Mouse (Mus musculus): ENCODE measurements around the gene Fgfr2. TPM values are rescaled to one million over a fixed set of nuclear protein-coding genes. Genes with fewer than 3 reads are reported as not detected.
A peak's percentile ranks its signal among the peaks of the same experiment; 100 is the strongest.

Fgfr2 gene
- polyA plus RNA-seq, 1 experiment from 2014 or later: 92.5 TPM

GRCm38 (mm10) chr7:131722316-131722715 is 1400.8 kb downstream of the Fgfr2 start:
- Histone ChIP-seq H3K27ac (no peak overlapping the region), H3K4me3 (no peak overlapping the region), H3K27me3 (ENCODE audit: insufficient read depth, poor library complexity, severe bottlenecking) (peaks cover 65% of the 10 kb centered on the region), H3K36me3 (no peaks in the 10 kb centered on the region), H3K4me1 (replicated peaks) (peaks cover 24% of the 10 kb centered on the region), H3K9me3 (no peaks in the 10 kb centered on the region)
- no peak for DNase-seq (ENCODE audit: low spot score)
- WGBS: 55% methylated on average over 4 of the region's 4 CpGs

- no peaks in the 10 kb centered on the region for H3K36me3 ChIP-seq
- H3K9me3 ChIP-seq: no peaks in the 10 kb centered on the region
- H3K4me1 ChIP-seq (replicated peaks): peaks cover 32% of the 10 kb centered on the region
- no peak overlapping the region for H3K4me3 ChIP-seq
- H3K27ac ChIP-seq: no peak overlapping the region
- H3K27me3 ChIP-seq (ENCODE audit: insufficient read depth, poor library complexity, severe bottlenecking): peaks cover 62% of the 10 kb centered on the region
- no peak for DNase-seq (ENCODE audit: low spot score)
- 16% methylated on average over 3 of the region's 3 CpGs for WGBS
Observed at GRCm38 (mm10) chr7:131718280-131718679, 1404.9 kb downstream of the Fgfr2 start.

DNA sequence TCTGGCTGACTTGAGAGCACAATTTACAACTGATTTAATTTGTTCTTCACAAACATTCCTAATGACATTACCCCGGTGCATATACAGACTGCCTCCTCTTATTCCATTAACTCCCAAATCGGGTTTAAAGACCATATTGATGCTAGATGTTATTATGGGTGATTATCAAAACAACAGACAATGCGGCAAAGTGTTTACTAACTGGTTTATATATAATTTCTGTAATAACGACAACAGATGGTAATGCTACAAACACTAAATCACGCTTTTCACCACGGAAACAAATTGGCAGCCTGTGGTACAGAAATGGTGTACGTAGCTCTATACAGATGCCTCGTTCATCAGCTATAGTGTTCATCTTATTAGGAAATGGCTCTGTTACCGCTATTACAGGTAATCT is 1410.1 kb downstream of the Fgfr2 start:
- no peak for DNase-seq (ENCODE audit: low spot score)
- no peaks in the 10 kb centered on the region for H3K9me3 ChIP-seq
- H3K27me3 ChIP-seq (ENCODE audit: insufficient read depth, poor library complexity, severe bottlenecking): peaks cover 33% of the 10 kb centered on the region
- WGBS: 91% methylated on average over 9 of the region's 9 CpGs
- peaks cover 25% of the 10 kb centered on the region for H3K4me1 ChIP-seq (replicated peaks)
- no peak overlapping the region for H3K4me3 ChIP-seq
- H3K36me3 ChIP-seq: no peaks in the 10 kb centered on the region
- no peak overlapping the region for H3K27ac ChIP-seq

GRCm38 (mm10) chr7:131696889-131697288 is 1426.3 kb downstream of the Fgfr2 start:
- H3K36me3 ChIP-seq: no peaks in the 10 kb centered on the region
- peak; percentile 57 for DNase-seq (ENCODE audit: low spot score)
- WGBS: 11% methylated on average over 3 of the region's 3 CpGs

GRCm38 (mm10) chr7:131687324-131687723 is 1435.8 kb downstream of the Fgfr2 start:
- no peaks in the 10 kb centered on the region for H3K27me3 ChIP-seq (ENCODE audit: insufficient read depth, poor library complexity, severe bottlenecking)
- no peak overlapping the region for H3K27ac ChIP-seq
- no peak overlapping the region for H3K4me3 ChIP-seq
- WGBS: 89% methylated on average over 1 of the region's 1 CpGs
- no peaks in the 10 kb centered on the region for H3K9me3 ChIP-seq
- DNase-seq (ENCODE audit: low spot score): no peak
- no peaks in the 10 kb centered on the region for H3K36me3 ChIP-seq
- H3K4me1 ChIP-seq (replicated peaks): no peaks in the 10 kb centered on the region

More at GRCm38 (mm10) chr7:131696889-131697288, 1426.3 kb downstream of the Fgfr2 start:
- H3K27ac ChIP-seq: no peak overlapping the region
- no peaks in the 10 kb centered on the region for H3K27me3 ChIP-seq (ENCODE audit: insufficient read depth, poor library complexity, severe bottlenecking)
- peaks cover 13% of the 10 kb centered on the region for H3K4me1 ChIP-seq (replicated peaks)
- H3K4me3 ChIP-seq: no peak overlapping the region
- no peaks in the 10 kb centered on the region for H3K9me3 ChIP-seq

DNA sequence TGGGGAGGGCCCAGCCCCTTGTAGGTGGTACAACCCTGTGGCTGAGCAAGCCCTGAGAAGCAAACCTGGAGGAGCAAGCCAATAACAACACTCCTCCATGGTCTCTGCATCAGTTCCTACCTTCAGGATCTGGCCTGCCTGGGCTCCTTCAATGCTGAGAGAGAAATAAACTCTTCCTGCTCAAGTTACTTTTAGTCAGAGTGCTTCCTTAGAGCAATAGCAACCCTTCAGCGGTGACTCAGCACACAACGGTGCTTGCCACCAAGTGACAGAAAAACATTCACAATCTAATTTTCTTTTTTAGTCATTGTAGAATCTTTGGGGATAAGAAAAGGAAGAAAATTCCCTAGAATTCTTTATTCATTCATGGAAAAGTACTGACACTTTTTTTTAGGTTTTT is 1446.0 kb downstream of the Fgfr2 start:
- Histone ChIP-seq H3K4me3 (no peak overlapping the region), H3K9me3 (no peaks in the 10 kb centered on the region), H3K27ac (no peak overlapping the region), H3K27me3 (ENCODE audit: insufficient read depth, poor library complexity, severe bottlenecking) (peaks cover 6% of the 10 kb centered on the region), H3K4me1 (replicated peaks) (0 out of 2 replicates have a peak, but pooled peaks cover 8% of the 10 kb centered on the region), H3K36me3 (no peaks in the 10 kb centered on the region)
- DNase-seq (ENCODE audit: low spot score): no peak
- WGBS: 96% methylated on average over 2 of the region's 2 CpGs

DNA sequence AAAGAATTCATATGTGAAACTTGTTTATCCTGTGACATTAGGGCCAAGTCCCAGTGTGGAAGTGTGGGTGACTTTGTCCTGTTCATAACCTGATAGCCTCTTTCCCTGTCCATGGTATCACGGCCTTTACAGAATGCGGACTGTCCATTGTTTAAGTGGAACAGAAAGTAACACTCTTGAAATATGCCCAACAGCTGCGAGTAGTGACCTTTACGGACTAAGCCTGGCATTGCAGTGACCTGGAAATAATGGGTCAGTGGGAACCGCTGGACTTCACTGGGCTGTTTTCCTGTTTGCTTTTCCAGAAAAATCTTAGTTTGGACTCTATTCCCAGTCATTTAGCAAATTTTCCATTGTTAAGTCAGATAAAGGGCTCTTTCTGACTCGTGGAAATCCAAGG is 1452.6 kb downstream of the Fgfr2 start:
- Histone ChIP-seq H3K9me3 (no peaks in the 10 kb centered on the region), H3K36me3 (no peaks in the 10 kb centered on the region), H3K27me3 (ENCODE audit: insufficient read depth, poor library complexity, severe bottlenecking) (peaks cover 14% of the 10 kb centered on the region), H3K27ac (no peak overlapping the region), H3K4me1 (replicated peaks) (peaks cover 21% of the 10 kb centered on the region; the same call in 1 of the 2 replicates), H3K4me3 (no peak overlapping the region)
- DNase-seq (ENCODE audit: low spot score): no peak
- 43% methylated on average over 6 of the region's 6 CpGs for WGBS

DNA sequence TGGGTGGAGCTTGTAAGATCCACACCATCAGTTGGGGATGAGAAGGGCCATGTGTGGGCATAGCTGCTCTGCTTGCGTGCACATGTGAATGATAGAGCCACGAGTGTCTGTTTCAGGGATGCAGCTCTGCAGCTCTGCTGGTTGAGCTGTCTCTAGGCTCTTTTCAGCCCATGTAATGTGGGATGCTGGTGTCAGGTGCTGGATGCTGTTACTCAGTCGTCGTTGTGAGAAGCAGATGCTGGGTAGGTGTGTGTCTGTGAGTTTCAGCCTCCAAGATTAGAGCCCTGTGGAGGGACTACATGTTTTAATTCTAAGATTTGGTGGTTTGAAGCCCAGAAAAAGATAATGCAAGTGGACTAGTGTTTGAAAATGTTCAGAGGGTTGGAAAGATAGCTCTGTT is 1453.8 kb downstream of the Fgfr2 start:
- no peaks in the 10 kb centered on the region for H3K36me3 ChIP-seq
- H3K4me1 ChIP-seq (replicated peaks): peaks cover 21% of the 10 kb centered on the region; the same call in 1 of the 2 replicates
- WGBS: 87% methylated on average over 4 of the region's 4 CpGs
- DNase-seq (ENCODE audit: low spot score): no peak
- no peaks in the 10 kb centered on the region for H3K9me3 ChIP-seq
- H3K27ac ChIP-seq: no peak overlapping the region
- no peak overlapping the region for H3K4me3 ChIP-seq
- H3K27me3 ChIP-seq (ENCODE audit: insufficient read depth, poor library complexity, severe bottlenecking): peaks cover 14% of the 10 kb centered on the region

- Histone ChIP-seq H3K4me1 (replicated peaks) (no peaks in the 10 kb centered on the region), H3K27ac (no peak overlapping the region), H3K36me3 (no peaks in the 10 kb centered on the region), H3K4me3 (no peak overlapping the region), H3K27me3 (ENCODE audit: insufficient read depth, poor library complexity, severe bottlenecking) (no peaks in the 10 kb centered on the region), H3K9me3 (no peaks in the 10 kb centered on the region)
- WGBS: 95% methylated on average over 1 of the region's 1 CpGs
- no peak for DNase-seq (ENCODE audit: low spot score)
Observed at GRCm38 (mm10) chr7:131660726-131661125, 1462.4 kb downstream of the Fgfr2 start.

- H3K27me3 ChIP-seq (ENCODE audit: insufficient read depth, poor library complexity, severe bottlenecking): no peaks in the 10 kb centered on the region
- H3K4me1 ChIP-seq (replicated peaks): no peaks in the 10 kb centered on the region
- 65% methylated on average over 7 of the region's 7 CpGs for WGBS
- no peaks in the 10 kb centered on the region for H3K36me3 ChIP-seq
- H3K27ac ChIP-seq: no peak overlapping the region
- no peaks in the 10 kb centered on the region for H3K9me3 ChIP-seq
- no peak for DNase-seq (ENCODE audit: low spot score)
- no peak overlapping the region for H3K4me3 ChIP-seq
Observed at GRCm38 (mm10) chr7:131656017-131656416, 1467.1 kb downstream of the Fgfr2 start.

- H3K36me3 ChIP-seq: no peaks in the 10 kb centered on the region
- peaks cover 5% of the 10 kb centered on the region; the same call in 1 of the 2 replicates for H3K4me1 ChIP-seq (replicated peaks)
- H3K27ac ChIP-seq: no peak overlapping the region
- WGBS: 87% methylated on average over 6 of the region's 6 CpGs
- H3K4me3 ChIP-seq: no peak overlapping the region
- peaks cover 10% of the 10 kb centered on the region for H3K27me3 ChIP-seq (ENCODE audit: insufficient read depth, poor library complexity, severe bottlenecking)
- no peaks in the 10 kb centered on the region for H3K9me3 ChIP-seq
- DNase-seq (ENCODE audit: low spot score): no peak
Observed at GRCm38 (mm10) chr7:131653416-131653815, 1469.7 kb downstream of the Fgfr2 start.

GRCm38 (mm10) chr7:131651921-131652694 is 1471.0 kb downstream of the Fgfr2 start:
- no peak for DNase-seq (ENCODE audit: low spot score)
- WGBS: 86% methylated on average over 12 of the region's 12 CpGs
- peaks cover 14% of the 10 kb centered on the region; the same call in 1 of the 2 replicates for H3K4me1 ChIP-seq (replicated peaks)
- no peaks in the 10 kb centered on the region for H3K36me3 ChIP-seq
- no peak overlapping the region for H3K27ac ChIP-seq
- H3K4me3 ChIP-seq: no peak overlapping the region
- H3K27me3 ChIP-seq (ENCODE audit: insufficient read depth, poor library complexity, severe bottlenecking): peaks cover 14% of the 10 kb centered on the region
- H3K9me3 ChIP-seq: no peaks in the 10 kb centered on the region

DNA sequence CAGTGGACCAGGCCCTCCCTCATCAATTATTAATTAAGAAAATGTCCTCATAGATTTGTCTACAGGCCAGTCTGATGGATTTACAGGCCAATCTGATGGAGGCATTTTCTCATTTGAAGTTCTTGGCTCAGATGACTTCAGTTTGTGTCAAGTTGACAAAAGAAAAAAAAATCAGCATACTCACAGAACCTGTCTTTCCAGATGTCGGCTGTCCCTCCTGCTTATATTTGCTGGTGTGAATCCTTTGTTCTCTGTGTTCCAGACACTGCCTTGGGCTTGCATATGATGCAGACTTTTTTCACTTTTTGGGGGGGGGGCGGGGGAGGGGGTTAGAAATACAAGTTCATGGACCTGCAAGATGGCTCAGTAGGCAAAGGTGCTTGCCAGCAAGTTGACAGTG is 1472.9 kb downstream of the Fgfr2 start:
- Histone ChIP-seq H3K9me3 (no peaks in the 10 kb centered on the region), H3K4me1 (replicated peaks) (peaks cover 14% of the 10 kb centered on the region; the same call in 1 of the 2 replicates), H3K27ac (no peak overlapping the region), H3K4me3 (no peak overlapping the region), H3K27me3 (ENCODE audit: insufficient read depth, poor library complexity, severe bottlenecking) (peaks cover 33% of the 10 kb centered on the region), H3K36me3 (no peaks in the 10 kb centered on the region)
- WGBS: 55% methylated on average over 2 of the region's 2 CpGs
- DNase-seq (ENCODE audit: low spot score): no peak

All from hindbrain, embryonic 10.5 days (tissue).